Mouse (Mus musculus): Measurements from ENCODE around the gene Ppp2r3c. TPM values are rescaled to one million over a fixed set of nuclear protein-coding genes. Genes with fewer than 3 reads are reported as not detected.
"Not testable (repeated sequence)": the region's sequence is repeated elsewhere in the genome, so short reads cannot be mapped to it uniquely, and the experiment has no call there.

The Ppp2r3c gene
- total RNA-seq (2015): 29.9 and 35.3 TPM in 2 replicates
- total RNA-seq (2017): 25.2 and 26.0 TPM in 2 replicates

DNA sequence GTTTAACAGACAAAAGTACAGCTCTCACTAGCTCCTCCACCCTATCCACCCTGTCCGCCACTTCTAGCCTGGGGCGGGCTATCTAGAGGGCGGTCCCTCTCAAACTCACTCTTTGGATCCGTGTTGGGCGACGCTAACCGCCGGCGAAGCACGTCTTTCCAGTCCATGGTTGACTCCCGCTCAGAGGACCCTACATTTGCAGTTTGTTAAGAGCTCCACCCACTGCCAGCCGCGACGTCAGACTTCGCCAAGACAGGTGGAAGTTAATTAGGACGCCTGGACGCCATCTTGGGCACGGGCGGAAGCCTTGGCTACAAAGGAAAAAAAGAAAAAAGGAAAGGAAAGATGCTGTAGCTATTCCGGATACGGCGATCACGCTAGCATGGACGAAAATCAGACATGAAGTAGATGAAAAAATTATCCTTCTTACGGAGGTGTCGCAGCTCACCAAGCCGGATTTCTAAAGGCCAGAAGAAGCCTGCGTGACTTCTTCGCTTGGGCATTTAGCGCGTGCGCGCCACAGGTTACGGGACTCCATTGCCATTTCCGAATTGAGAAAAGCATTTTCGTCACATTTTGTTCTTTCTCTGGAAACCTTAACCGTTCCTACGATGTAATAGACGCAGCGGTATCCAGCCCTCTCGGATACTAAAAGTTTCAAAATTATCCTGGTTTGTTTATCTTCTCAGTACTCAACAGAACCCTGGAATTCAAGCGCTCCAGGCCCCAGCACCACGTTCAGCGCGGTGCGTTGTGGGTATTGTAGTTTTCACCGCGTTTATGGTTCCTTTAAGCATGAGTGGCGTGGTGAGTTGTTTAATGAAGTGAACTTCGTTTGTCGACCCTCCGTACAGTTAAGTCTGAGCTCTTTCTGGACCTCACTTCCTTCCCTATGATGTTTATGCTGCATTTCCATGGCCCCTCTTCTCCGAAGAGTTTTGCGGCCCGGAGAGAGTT, at the start of gene Ppp2r3c:
Gene Ppp2r3c, minus strand, starts transcription at position 514 of the 957 bp plus-strand sequence.
- peak; percentile 88 for ATAC-seq (replicated peaks; ENCODE audit: poor library complexity)

GRCm38 (mm10) chr12:55344583-55344982, 41.8 kb upstream of the Ppp2r3c start:
- ATAC-seq (replicated peaks; ENCODE audit: poor library complexity): peak; percentile 80

GRCm38 (mm10) chr12:55343998-55344397, 41.2 kb upstream of the Ppp2r3c start:
- no peak for ATAC-seq (replicated peaks; ENCODE audit: poor library complexity)

- peak; percentile 19; the same call in 1 of the 2 replicates for ATAC-seq (replicated peaks; ENCODE audit: poor library complexity)
Measured at GRCm38 (mm10) chr12:55343045-55343444, 40.2 kb upstream of the Ppp2r3c start.

GRCm38 (mm10) chr12:55338490-55338889, 35.7 kb upstream of the Ppp2r3c start:
- ATAC-seq (replicated peaks; ENCODE audit: poor library complexity): not testable (repeated sequence)

- ATAC-seq (replicated peaks; ENCODE audit: poor library complexity): no peak
Measured at GRCm38 (mm10) chr12:55333662-55334061, 30.9 kb upstream of the Ppp2r3c start.

GRCm38 (mm10) chr12:55329351-55329750, 26.6 kb upstream of the Ppp2r3c start:
- peak; percentile 86 for ATAC-seq (replicated peaks; ENCODE audit: poor library complexity)

DNA sequence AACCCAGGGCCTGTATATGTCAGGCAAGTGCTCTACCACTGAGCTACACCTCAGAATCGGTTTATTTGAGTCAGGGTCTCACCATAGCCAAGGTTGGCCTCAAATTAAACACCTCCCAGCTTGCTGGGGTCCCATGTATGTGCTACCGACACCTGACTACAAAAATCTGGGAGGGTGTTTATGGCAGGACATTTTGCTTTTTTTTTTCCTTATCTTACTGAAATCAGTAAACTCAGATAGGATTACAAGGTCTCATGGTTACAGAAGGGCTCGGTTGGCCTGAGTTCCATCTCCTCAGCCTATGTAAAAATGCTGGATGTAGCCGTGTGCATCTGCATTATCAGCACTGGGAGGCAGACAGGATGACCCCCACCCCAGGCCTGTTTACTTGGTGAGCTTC, 26.0 kb upstream of the Ppp2r3c start:
- ATAC-seq (replicated peaks; ENCODE audit: poor library complexity): peak; percentile 27; the same call in 1 of the 2 replicates

GRCm38 (mm10) chr12:55325702-55326101, 22.9 kb upstream of the Ppp2r3c start:
- peak; percentile 29; the same call in 1 of the 2 replicates for ATAC-seq (replicated peaks; ENCODE audit: poor library complexity)

GRCm38 (mm10) chr12:55321642-55322291, 19.0 kb upstream of the Ppp2r3c start:
- ATAC-seq (replicated peaks; ENCODE audit: poor library complexity): no peak

- ATAC-seq (replicated peaks; ENCODE audit: poor library complexity): peak; percentile 98
Measured at GRCm38 (mm10) chr12:55315192-55315591, 12.4 kb upstream of the Ppp2r3c start.

GRCm38 (mm10) chr12:55313901-55314300, 11.1 kb upstream of the Ppp2r3c start:
- ATAC-seq (replicated peaks; ENCODE audit: poor library complexity): peak; percentile 67

GRCm38 (mm10) chr12:55311841-55312240, 9.0 kb upstream of the Ppp2r3c start:
- ATAC-seq (replicated peaks; ENCODE audit: poor library complexity): no peak

DNA sequence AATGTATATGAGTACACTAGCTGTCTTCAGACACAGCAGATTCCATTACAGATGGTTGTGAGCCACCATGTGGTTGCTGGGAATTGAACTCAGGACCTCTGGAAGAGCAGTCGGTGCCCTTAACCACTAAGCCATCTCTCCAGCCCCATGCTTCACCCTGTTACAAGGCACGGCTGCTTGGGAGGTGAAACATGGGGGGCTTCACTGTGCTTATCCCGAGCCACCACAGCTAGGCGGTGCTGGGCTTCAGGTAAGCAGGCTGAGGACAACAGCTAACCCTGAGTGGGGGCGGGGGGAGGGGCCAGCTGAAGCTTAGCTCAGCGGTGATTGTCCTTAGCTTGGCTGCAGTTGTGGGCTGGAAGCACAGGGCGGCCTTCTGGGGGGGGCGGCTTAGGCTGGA, 6.7 kb upstream of the Ppp2r3c start:
- ATAC-seq (replicated peaks; ENCODE audit: poor library complexity): no peak

- ATAC-seq (replicated peaks; ENCODE audit: poor library complexity): no peak
Measured at GRCm38 (mm10) chr12:55308731-55309130, 5.9 kb upstream of the Ppp2r3c start.

GRCm38 (mm10) chr12:55307566-55307965, 4.8 kb upstream of the Ppp2r3c start:
- ATAC-seq (replicated peaks; ENCODE audit: poor library complexity): no peak

DNA sequence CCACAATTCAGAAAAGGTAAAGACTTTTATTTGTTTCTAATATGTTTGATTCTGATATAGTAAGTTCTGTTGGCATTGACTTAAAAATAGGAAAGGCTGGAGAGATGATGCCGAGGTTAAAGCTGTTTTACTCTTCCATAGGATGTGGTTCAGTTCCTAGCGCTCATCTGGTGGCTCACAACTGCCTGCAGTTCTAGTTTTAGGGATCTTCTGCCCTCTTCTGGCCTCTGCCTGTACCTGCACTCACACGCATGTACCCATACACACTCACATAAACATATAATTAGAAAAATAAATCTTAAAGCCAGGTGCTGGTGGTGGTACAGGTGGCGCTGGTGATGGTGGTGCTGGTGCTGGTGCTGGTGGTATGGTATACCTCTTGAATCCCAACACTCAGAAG, 3.6 kb upstream of the Ppp2r3c start:
- no peak for ATAC-seq (replicated peaks; ENCODE audit: poor library complexity)

- ATAC-seq (replicated peaks; ENCODE audit: poor library complexity): peak; percentile 21
Measured at GRCm38 (mm10) chr12:55301472-55302300, 1.1 kb downstream of the Ppp2r3c start.

DNA sequence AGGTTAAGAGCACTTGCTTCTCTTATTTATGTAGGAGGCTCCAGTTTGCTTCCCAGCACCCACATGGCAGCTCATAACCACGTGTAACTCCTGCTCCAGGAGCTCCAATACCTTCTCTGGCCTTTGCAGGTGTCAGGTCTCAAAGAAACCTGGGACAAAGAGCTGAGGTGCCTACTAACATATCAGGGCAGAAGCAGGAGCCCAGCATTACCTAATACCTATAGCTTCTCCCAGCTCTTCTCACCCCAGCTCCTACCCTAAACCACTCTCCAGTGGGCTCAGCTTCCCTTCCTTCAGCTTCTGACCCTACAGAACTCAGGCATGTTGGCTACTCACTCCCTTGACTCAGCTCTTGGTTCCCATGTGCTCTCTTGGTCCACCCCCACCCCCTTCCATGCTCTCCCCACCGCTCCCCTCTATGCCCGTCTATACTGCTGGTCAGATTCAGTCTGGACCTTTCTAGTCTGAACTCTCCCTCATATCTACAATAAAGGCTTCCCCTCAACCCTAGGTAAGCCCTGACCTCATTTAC, 1.9 kb downstream of the Ppp2r3c start:
- no peak for ATAC-seq (replicated peaks; ENCODE audit: poor library complexity)

DNA sequence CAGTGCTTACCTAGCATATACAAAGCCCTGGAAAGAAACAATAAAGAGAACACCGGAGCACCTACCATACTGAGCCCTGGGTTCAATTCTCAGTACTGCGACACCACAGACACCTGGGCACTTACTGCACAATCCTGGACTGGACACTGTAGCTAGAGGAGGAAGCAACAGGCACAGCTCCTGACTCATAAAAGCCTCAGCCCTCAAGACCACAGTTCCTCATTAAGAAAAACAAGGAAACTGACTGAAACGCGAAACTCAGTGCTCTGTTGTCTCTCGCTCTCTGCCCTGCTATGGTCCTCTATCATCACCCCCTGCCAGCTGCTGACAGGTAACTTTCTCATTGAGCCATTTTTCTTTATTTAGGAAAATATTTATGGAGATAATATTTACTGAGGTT, 3.5 kb downstream of the Ppp2r3c start, which contains the start of gene 1110008L16Rik:
Gene 1110008L16Rik, plus strand, starts transcription at position 242 of the 400 bp plus-strand sequence.
- ATAC-seq (replicated peaks; ENCODE audit: poor library complexity): 0 out of 2 replicates have a peak, but pooled peaks have one; percentile 12
